Mouse (Mus musculus): ENCODE data around the gene Phlpp1. TPM values are rescaled to one million over a fixed set of nuclear protein-coding genes. Genes with fewer than 3 reads are reported as not detected.
A peak's percentile ranks its signal among the peaks of the same experiment; 100 is the strongest.

The Phlpp1 gene
- polyA plus RNA-seq, 1 experiment: 27.0 TPM

DNA sequence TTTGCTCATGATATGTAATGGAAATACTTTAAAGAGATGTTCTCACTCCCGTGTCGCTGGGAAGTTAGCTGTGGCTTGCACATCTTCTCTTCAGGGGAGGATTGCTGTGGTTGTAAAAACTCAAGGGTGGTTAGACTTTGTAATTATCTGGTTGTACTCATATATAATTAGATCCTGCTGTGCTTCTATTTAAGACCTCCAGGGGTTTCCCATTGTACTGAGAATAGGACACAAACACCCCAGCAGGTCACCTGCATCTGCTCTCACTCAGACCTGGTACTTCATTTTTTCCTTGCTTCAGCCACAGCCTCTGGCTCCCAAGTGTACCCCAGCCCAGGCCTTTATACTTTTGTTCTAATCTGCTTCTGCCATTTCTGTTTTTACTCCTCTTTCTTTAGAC lies 50.4 kb downstream of the Phlpp1 start:
- TF ChIP-seq POLR2A (IDR thresholded peaks at IDR 0.05; ENCODE audit: borderline replicate concordance, extremely low read depth, insufficient read depth, insufficient read length, poor library complexity, severe bottlenecking) (no peak), CTCF (IDR thresholded peaks at IDR 0.05; ENCODE audit: borderline replicate concordance, extremely low read depth, insufficient read depth, insufficient read length) (no peak)
- no peak for DNase-seq (ENCODE audit: low read depth)

DNA sequence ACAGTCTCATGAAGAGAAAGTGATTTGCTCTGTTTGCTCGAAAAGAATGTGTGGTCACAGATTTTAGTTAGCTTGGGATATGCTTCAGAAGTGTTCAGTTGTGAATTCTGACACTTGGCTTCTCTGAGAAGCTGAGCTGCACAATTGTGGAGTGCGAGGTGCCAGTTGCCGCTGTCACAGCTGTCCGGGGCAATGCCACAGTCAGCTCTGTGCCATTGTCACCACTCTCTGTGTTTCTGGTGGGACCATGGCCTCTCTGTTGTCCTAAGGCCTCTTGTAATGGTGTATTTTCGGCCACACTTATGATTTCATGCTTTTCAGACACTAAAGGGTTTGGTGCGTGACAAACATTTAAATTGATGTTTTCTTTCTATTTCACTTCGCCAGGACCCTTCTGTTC lies 55.1 kb downstream of the Phlpp1 start:
- TF ChIP-seq CTCF (IDR thresholded peaks at IDR 0.05; ENCODE audit: borderline replicate concordance, extremely low read depth, insufficient read depth, insufficient read length) (no peak), POLR2A (IDR thresholded peaks at IDR 0.05; ENCODE audit: borderline replicate concordance, extremely low read depth, insufficient read depth, insufficient read length, poor library complexity, severe bottlenecking) (no peak)
- DNase-seq (ENCODE audit: low read depth): no peak

DNA sequence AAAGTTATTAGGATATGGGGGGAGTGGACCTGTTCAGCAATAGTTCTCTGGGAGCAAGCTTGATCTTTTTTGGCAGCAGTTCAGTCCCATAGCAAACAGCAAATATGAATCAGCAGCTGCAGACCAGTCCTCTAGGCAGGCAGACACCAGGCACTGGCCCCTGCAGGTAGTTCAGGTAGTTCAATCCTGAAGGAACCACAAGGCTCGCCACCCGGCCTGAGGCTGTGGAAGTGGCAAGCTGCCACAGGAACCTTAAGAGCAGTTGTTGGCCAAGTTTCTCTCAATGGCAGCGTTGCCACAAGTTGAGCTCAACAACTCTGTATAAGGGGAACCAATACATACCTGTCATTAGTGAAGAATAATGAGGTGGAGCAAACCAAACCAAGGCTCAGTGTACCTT lies 58.8 kb downstream of the Phlpp1 start:
- DNase-seq (ENCODE audit: low read depth): no peak
- TF ChIP-seq CTCF (IDR thresholded peaks at IDR 0.05; ENCODE audit: borderline replicate concordance, extremely low read depth, insufficient read depth, insufficient read length) (no peak), POLR2A (IDR thresholded peaks at IDR 0.05; ENCODE audit: borderline replicate concordance, extremely low read depth, insufficient read depth, insufficient read length, poor library complexity, severe bottlenecking) (no peak)

DNA sequence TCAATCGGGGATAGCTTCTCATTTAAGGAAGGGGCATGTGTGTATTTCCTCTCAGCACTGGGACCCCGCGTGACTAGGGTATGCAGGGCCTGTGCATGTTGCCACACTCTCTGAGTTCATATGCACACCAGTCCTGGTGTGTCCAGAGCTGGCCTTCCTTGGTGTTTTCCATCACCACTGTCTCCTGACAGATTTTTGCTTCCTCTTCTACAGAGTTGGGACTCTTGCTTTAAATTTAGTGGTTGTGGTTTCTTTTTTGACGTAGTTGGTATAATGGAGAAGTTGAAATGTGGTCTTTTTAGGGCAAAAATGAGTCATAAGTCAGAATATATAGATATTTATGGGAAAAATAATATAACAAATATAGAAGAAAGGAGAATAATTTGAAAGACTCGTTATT lies 59.8 kb downstream of the Phlpp1 start:
- no peak for DNase-seq (ENCODE audit: low read depth)
- TF ChIP-seq CTCF (IDR thresholded peaks at IDR 0.05; ENCODE audit: borderline replicate concordance, extremely low read depth, insufficient read depth, insufficient read length) (no peak), POLR2A (IDR thresholded peaks at IDR 0.05; ENCODE audit: borderline replicate concordance, extremely low read depth, insufficient read depth, insufficient read length, poor library complexity, severe bottlenecking) (no peak)

DNA sequence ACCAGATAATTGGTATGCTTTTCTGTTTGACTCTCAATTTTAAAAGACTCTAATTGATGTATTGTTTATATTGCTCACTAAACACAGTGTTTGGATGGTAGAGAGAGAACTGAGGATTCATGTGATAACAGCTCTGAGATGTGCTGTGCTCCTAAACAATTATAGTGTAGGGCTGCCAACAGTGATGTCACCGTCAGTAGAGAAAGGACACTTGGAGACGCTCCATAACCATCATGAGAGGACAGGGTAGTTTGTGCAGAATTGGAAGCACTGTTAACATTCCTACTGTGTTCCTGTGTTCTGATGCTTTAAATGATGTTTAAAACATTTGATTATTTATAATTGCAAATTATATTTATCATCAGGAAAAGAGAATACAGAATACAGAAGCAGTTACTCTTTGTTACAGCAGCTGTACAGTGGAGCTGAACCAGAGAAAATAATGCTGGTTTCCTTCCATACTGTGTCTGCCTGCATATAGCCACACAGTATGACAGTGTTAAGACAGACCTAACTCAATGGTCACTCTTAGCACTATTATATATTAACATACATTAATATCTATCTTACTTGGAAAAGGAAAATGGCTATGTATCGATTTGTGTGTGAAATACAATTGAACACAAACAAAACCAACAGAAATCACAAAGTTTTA lies 60.4 kb downstream of the Phlpp1 start:
- DNase-seq (ENCODE audit: low read depth): peak; percentile 81

DNA sequence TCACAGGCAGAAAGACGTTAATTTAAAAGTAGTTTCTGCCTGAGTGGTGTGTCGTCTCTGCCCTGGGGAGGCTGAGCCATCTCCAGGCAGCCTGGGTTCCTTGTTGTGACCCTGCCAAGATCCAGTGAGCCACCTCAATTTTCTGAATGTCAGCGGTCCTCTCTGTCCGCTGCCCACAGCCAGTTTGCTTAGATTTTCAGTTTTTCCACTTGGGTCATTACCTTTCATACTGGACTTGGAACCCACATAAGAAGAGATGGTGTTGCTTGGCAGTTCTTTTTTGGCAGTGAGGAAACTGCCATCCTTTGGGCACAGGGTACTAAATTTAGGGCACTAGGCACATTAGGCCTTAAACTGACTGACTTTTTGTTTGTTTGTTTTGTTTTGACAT lies 60.9 kb downstream of the Phlpp1 start:
- DNase-seq (ENCODE audit: low read depth): no peak

More for the DNA sequence above, 60.4 kb downstream of the Phlpp1 start:
- TF ChIP-seq CTCF (IDR thresholded peaks at IDR 0.05; ENCODE audit: borderline replicate concordance, extremely low read depth, insufficient read depth, insufficient read length) (no peak), POLR2A (IDR thresholded peaks at IDR 0.05; ENCODE audit: borderline replicate concordance, extremely low read depth, insufficient read depth, insufficient read length, poor library complexity, severe bottlenecking) (no peak)

DNA sequence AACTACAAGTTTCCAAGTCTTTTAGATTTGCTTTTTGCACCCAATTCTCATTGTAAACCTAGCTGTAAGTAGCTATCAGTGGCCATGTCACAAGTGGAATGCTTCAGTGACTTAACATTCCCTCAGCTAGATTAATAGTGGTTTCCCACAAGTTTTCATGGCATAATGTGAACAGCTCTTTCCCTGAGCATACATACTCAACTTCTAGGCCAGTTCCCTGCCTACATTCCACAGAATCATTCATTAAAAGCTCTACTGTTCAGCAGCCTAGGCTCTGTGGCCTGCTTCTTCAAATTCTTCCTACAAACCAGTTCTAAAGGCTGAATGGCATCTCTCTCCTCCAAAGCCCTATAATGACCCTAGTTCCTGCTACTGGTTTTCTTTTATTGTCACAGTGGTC lies 65.4 kb downstream of the Phlpp1 start:
- TF ChIP-seq POLR2A (IDR thresholded peaks at IDR 0.05; ENCODE audit: borderline replicate concordance, extremely low read depth, insufficient read depth, insufficient read length, poor library complexity, severe bottlenecking) (no peak), CTCF (IDR thresholded peaks at IDR 0.05; ENCODE audit: borderline replicate concordance, extremely low read depth, insufficient read depth, insufficient read length) (no peak)
- DNase-seq (ENCODE audit: low read depth): no peak

More for the DNA sequence above, 60.9 kb downstream of the Phlpp1 start:
- TF ChIP-seq POLR2A (IDR thresholded peaks at IDR 0.05; ENCODE audit: borderline replicate concordance, extremely low read depth, insufficient read depth, insufficient read length, poor library complexity, severe bottlenecking) (no peak), CTCF (IDR thresholded peaks at IDR 0.05; ENCODE audit: borderline replicate concordance, extremely low read depth, insufficient read depth, insufficient read length) (no peak)

DNA sequence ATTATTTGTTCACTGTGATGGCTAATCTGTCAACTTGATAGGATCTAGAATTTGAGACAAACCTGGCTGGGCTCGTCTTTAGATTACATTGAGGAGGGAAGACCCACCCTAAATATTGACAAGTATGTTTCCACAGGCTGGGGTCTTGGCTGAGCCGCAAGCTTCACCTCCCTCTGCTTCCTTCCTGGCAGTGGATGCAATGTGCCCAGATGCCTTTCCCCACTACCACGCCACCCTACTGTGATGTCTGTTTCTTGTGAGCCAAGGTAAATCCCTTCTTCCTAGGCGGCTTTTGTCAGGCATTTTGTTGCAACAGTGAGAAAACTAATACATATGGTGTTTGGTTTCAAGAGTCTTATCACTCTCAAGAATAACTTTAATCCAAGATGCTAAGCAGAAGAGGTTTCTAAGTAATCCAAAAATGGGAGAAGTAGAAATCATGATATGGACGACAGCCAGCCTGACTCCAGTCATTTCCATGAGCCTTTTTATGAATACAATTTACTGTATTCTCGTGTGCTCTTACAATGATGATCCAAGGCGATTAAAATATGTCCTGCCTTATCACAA lies 68.6 kb downstream of the Phlpp1 start:
- peak; percentile 54 for DNase-seq (ENCODE audit: low read depth)
- no peak for TF ChIP-seq POLR2A (IDR thresholded peaks at IDR 0.05; ENCODE audit: borderline replicate concordance, extremely low read depth, insufficient read depth, insufficient read length, poor library complexity, severe bottlenecking)
- TF ChIP-seq CTCF (IDR thresholded peaks at IDR 0.05; ENCODE audit: borderline replicate concordance, extremely low read depth, insufficient read depth, insufficient read length): no peak

DNA sequence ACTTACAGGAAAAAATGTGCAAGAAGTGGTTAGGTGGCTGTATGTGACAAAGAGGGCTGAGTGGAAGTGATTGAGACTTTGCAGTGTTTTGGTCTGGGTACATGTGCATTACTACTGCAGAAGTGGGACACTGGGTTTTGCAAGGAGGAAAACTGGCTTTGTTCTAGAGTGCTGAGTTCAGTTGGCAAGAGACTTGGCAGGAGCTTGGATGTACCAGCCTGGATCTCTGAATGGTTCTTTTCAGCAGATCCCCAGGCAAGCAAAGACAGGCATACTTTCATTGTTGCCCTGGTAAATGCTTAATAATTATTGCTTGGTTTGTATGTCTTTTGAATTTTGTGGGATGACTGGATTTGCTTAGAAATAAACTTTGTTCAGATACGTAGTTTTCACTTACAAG lies 69.5 kb downstream of the Phlpp1 start:
- TF ChIP-seq CTCF (IDR thresholded peaks at IDR 0.05; ENCODE audit: borderline replicate concordance, extremely low read depth, insufficient read depth, insufficient read length) (no peak), POLR2A (IDR thresholded peaks at IDR 0.05; ENCODE audit: borderline replicate concordance, extremely low read depth, insufficient read depth, insufficient read length, poor library complexity, severe bottlenecking) (no peak)
- peak; percentile 78 for DNase-seq (ENCODE audit: low read depth)

DNA sequence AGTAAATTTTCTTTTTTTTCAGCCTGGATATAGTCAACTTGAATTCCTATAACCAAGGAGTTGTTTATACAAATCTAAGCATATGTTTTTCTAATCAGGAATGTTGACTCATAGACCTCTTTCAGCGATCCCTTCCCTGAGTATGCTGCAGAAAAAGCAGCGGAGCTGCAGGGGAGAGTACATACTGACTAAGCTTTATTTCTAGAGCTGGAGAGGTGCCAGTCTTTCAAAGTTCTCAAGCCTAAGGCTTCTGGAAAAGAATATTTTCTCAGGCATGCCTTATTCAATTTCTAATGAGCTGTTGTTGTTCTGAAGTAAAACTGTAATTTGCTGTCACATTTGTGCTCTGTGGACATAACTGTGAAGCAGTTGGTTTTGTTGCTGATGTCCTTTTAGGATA lies 70.6 kb downstream of the Phlpp1 start:
- DNase-seq (ENCODE audit: low read depth): peak; percentile 81
- TF ChIP-seq POLR2A (IDR thresholded peaks at IDR 0.05; ENCODE audit: borderline replicate concordance, extremely low read depth, insufficient read depth, insufficient read length, poor library complexity, severe bottlenecking) (no peak), CTCF (IDR thresholded peaks at IDR 0.05; ENCODE audit: borderline replicate concordance, extremely low read depth, insufficient read depth, insufficient read length) (no peak)

DNA sequence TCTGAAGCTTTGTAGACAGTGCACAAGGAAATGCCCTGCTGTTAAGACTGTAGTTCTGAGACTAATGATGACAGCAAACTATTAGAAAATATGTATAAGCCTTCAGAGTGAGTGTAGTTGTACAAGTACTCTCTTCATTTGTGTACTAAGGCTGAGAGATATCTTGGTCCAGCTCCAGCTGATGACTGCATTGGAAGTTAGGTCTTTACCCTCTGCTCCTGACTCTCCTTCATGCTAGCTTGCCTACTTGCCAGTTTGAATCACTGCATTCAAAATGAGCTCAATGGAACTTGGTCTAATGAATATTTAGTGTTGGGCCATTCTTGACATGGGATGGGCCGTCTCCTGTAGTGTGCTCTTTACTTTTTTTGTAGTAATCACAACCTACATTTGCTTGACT lies 71.8 kb downstream of the Phlpp1 start:
- TF ChIP-seq CTCF (IDR thresholded peaks at IDR 0.05; ENCODE audit: borderline replicate concordance, extremely low read depth, insufficient read depth, insufficient read length) (no peak), POLR2A (IDR thresholded peaks at IDR 0.05; ENCODE audit: borderline replicate concordance, extremely low read depth, insufficient read depth, insufficient read length, poor library complexity, severe bottlenecking) (no peak)
- DNase-seq (ENCODE audit: low read depth): peak; percentile 51

DNA sequence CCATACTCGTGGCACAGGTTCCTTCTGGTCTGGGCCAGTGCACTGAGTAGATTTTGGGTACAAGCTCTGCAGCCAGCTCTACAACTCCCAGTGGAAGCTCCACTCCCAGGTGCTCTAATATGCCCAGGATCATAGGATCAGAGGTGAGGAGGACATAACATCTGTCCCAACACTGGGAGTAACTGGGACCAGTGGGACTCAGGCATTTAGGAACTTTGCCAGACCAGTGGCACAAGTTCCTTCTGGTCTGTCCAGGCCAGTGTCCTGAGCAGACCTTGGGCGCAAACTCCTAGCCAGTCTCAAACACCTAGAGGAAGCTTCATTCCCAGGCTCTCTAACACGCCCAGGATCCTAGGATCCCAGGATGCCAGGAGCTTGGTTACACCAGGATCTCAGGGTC lies 72.7 kb downstream of the Phlpp1 start:
- DNase-seq (ENCODE audit: low read depth): no peak
- TF ChIP-seq CTCF (IDR thresholded peaks at IDR 0.05; ENCODE audit: borderline replicate concordance, extremely low read depth, insufficient read depth, insufficient read length): no peak
- TF ChIP-seq POLR2A (IDR thresholded peaks at IDR 0.05; ENCODE audit: borderline replicate concordance, extremely low read depth, insufficient read depth, insufficient read length, poor library complexity, severe bottlenecking): no peak

Measured in brain, embryonic 14.5 days (tissue).